Mouse (Mus musculus) right cerebral cortex, adult 2 months (tissue): ENCODE data around the gene Rasal1.

Experiments used
- DNase-seq, 2 experiments: peaks; one replicate each; pipeline ENCODE4 v3.0.0; 2021 to 2022; ENCODE audit warnings: low spot score in 2 of 2

The Rasal1 gene

DNA sequence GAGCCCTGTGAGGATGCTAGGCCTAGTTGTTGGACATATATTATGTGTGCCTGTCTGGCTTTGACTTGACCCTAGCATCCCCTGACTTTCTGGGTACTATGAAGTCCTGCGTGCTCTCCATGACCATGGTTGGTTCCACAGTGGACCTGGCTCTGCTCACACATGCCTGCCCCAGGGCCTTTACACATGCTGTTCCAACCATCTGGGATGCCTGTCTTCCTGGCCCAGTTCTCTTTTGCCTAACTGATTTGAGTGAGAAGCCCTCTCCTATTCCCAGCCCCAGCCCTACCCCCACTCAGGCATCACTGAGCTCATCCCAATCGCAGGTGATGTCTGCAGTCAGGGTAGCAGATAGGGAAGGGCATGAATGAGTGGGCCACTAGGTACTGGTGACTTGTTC is 5.3 kb downstream of the Rasal1 start:
- no peak for DNase-seq

DNA sequence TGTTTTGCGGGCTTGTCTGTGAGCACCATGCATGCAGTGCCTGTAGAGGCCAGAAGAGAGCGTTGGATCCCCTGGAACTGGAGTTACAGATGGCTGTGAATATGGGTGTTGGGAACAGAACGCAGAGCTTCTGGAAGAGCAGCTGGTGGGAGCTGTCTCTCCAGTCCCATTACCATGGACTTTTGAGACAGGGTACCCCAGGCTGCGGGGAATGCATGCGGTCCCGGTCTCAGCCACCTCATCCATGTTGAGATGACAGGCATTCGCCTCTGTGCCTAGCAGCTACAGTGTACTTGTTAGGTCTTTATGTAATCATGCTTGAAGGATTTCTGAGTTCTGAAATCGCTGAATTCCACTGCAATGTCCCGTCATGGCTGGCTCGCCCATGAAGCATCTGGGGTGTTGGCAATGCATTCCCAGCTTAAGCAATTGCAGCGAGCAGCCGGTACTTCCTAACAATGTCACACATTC is 7.7 kb downstream of the Rasal1 start:
- DNase-seq: peak; percentile 53 to 63

DNA sequence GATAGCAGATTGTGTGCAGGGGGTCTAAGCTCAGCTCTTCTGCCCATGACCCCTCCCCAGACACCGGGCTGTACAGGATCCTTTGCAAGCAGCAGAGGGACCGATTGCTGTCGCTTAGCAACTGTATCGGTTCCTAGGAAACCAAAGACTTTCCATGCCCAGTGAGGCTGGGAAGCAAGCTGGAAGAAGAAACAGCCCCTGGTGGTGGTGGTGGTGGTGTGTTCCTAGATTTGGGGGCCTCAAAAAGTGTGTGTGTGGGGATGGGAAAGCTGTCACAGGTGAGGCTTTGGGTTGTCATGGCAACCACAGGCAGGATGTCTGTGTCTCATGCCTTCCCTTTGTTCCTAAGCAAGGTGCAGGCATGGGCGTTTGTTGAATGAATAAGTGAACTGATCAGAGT is 12.2 kb downstream of the Rasal1 start:
- DNase-seq: peak in 1 of 2 experiments; percentile 63

- no peak for DNase-seq
Measured at GRCm38 (mm10) chr5:120664888-120665287, 16.3 kb downstream of the Rasal1 start.

DNA sequence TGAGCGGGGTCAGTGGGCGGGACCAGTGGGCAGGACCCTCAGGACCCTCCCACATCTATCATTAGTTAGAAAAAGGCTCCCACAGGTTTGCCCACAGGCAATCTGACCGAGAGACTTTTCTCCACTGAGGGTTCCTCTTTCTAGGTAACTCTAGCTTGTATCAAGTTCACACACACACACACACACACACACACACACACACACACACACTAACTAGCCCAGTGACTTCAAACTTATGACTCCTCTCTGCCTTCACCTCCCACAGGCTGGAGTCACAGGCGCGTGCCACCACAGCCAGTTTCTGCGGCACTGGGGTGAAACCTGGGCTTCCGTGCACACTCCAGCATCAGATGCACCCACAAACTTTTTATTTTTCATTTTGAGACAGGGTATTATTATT is 20.1 kb downstream of the Rasal1 start:
- DNase-seq: no peak

GRCm38 (mm10) chr5:120670132-120670531 is 21.5 kb downstream of the Rasal1 start:
- DNase-seq: no peak

DNA sequence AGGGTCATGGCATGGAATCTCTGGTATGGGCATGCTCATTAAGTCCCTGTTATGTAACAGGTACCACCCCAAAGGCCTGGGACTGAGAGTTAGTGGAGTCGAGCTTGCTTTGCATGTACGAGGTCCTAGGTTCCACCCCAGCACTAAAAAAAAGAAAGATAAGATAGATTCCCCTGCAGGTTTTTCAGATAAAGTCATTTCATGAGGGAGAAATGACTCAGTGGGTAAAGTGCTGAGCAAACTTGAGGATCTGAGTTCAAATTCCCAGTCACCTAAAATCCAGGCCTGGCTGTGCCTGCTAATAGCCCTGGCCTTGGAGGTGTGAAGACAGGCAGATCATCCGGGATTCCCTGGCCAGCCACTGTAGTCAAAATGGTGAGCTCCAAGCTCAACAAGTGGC is 23.3 kb downstream of the Rasal1 start:
- no peak for DNase-seq

DNA sequence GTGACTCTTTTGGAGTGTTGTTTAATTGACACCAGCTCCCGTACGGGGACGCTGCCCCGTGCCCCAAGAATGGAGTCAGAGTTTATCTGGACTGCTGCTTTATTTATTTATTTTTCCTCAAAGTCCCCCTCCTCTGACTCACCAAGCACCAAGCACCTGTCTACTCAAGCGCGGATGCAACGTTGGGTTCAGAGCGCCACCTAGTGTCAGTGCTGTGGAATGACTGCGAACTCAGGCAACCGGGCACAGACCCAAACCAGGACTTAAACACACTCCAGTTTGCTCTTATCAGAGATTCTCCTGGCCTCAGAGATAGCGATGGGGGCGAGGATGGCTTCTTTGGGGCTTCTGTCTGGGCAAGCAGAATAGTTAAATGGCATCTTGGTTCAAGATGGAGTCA is 25.0 kb downstream of the Rasal1 start:
- peak; percentile 79 to 84 for DNase-seq

DNA sequence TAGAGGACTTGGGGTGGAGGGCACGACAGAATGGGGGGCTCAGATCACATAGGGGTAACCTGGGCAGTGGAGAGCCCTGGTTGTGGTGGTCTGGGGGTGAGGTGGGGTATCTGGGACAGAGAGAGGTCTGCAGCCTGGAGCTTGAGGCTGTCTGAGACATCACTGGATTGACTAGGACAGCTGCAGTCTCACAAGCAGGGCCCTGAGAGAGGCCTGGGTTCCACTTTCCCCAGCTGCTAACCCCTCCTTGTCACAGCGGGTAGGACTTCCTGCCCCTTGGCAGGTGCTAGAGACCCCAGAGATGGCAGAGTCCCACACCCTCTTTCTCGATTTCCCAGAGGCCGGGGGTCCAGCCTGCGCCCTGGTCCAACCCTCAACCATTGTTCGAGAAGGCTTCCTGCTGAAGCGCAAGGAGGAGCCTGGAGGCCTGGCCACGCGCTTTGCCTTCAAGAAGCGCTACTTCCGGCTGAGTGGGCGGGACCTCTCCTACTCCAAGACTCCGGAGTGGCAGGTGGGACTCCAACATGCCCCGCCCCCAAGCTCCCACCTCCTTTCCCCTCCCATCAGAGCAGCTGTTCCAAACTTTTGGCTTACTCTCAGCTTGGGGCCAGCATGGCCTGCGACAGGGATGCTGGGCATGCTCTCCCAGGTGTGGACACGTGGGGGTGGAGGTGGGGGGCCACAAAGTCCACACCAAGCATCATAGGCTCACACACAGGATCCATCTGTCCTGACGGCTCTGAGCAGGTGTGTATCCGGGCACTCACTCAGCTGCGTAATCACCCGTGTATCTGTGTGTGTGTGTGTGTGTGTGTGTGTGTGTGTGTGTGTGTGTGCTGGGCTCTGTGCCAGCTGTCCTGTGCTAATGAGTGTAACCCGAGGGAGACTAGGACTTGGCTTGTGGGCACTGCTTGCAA is 25.9 kb downstream of the Rasal1 start:
- no peak for DNase-seq

DNA sequence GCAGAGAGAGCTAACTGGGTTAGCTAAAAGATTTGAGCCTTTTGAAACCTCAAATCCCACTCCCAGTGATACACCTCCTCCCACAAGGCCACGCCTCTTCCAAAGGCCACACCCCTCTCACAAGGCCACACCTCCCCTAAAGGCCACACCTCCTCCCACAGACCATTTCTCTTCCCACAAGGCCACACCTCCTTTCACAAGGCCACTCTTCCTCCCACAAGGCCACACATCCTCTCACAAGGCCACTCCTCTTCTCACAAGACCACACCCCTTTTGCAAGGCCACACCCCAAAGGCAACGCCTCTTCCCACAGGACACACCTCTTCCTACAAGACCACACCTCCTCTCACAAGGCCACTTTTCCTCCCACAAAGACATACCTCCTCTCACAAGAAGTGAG is 28.9 kb downstream of the Rasal1 start:
- no peak for DNase-seq

GRCm38 (mm10) chr5:120679676-120680555 is 31.3 kb downstream of the Rasal1 start:
- DNase-seq: peak; percentile 92 to 94

GRCm38 (mm10) chr5:120680918-120681317 is 32.3 kb downstream of the Rasal1 start:
- peak in 1 of 2 experiments; percentile 39 for DNase-seq

DNA sequence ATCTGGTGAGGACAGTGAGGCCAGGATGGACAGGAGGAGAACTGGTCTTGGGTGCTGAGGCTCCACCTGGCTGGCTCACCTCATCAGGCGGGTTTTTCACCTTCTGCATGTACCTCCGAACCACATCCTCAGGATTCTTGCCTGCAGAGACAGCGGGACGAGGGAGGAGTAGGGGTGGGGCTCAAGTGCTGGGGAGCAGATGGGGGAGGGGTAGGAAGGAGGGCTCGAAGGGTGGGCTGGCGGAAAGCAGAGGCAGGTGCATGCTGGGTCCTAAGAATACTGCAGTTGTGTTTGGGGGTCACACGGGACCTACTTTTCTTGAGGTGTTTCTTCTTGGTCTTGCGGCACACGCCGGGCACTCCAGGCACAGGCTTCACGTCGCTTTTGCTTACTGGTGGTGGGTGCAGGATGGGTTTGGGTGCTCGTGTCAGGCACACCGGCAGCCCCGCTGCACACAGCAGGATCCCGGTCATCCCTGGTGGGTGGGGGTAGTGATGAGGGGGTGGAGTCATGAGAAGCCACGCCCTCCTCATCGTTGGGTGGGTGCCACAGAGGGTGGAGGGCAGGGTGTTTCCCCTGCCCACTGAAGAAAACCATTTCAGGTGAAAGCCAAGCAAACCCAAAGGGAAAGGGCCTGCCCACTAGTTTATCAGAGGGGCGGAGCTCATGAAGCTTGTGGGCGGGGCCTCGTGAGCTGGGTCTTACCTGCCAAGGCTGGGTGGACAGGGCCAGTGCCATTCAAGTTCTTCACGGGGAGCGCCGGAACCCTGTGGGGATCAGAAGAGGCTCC is 34.6 kb downstream of the Rasal1 start:
- DNase-seq: no peak

GRCm38 (mm10) chr5:120685678-120686077 is 37.1 kb downstream of the Rasal1 start:
- no peak for DNase-seq

GRCm38 (mm10) chr5:120686749-120687483 is 38.3 kb downstream of the Rasal1 start:
- DNase-seq: no peak

GRCm38 (mm10) chr5:120687484-120687851 is 38.9 kb downstream of the Rasal1 start:
- DNase-seq: no peak

DNA sequence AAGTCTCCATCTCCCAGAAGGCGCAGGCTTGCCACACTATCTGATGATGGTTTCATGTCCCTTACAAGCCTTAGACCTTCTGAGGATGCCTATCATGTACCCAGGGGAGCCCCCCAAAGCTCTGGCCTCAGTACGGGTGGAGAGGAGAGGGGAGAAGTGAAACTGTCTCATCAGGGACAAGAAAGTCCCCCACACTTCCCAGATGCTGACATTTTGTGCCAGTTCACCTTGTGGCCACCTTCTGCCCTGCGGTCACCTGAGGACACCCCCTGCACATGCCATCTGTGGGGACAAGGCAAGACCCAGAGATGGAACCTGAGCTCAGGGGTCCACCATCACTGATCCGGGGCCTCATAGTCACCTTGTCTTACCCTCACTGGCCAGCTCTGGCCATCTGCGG is 39.3 kb downstream of the Rasal1 start:
- DNase-seq: no peak

DNA sequence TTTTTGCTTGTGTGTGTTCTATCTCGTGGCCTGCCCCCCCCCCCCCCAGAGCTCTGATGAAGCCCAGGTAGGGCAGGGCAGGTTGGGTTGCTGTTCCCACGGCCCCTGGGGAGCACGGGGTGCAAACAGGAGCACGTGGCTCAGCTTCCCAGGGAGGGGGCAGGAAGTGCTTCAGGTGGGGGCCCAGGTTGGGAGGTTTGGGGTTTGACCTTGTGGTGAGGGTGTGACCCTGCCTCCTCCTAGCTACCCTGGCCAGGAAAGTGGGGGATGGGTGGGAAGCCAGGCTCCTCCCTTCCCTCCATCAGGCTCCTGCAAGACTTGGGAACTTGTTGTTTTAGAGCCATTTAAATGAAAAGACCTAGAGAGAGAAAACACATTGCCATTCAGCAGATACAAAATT is 39.8 kb downstream of the Rasal1 start:
- DNase-seq: no peak

DNA sequence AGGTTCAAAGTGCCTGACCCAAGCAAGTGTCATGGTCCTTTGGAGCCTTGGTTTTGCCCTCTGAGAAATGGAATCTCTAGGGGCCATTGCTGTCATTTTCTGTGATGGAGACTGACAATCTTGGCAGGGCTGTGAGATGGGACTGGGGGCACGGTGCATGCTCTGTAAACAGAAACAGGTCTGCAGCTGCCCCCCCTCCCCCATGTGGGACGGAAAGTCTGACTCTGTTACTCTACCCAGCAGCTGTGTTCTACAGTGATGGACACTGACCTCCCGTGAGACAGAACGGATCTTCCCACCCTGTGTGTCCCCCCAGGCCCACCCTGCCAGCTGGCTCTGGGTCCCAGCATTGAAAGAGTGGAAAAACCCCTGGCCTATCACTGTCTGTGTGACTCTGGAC is 41.8 kb downstream of the Rasal1 start:
- DNase-seq: no peak

- DNase-seq: no peak
Measured at GRCm38 (mm10) chr5:120692034-120692433, 43.4 kb downstream of the Rasal1 start.
